Mouse (Mus musculus) kidney, postnatal 14 days (tissue): ENCODE measurements around the gene 1700013F07Rik.
"Not testable (repeated sequence)": the region's sequence is repeated elsewhere in the genome, so short reads cannot be mapped to it uniquely, and the experiment has no call there.

Experiments
- DNase-seq: peaks from one replicate; pipeline ENCODE4 v3.0.0; 2022; ENCODE audit warnings: mixed read lengths

The 1700013F07Rik gene

DNA sequence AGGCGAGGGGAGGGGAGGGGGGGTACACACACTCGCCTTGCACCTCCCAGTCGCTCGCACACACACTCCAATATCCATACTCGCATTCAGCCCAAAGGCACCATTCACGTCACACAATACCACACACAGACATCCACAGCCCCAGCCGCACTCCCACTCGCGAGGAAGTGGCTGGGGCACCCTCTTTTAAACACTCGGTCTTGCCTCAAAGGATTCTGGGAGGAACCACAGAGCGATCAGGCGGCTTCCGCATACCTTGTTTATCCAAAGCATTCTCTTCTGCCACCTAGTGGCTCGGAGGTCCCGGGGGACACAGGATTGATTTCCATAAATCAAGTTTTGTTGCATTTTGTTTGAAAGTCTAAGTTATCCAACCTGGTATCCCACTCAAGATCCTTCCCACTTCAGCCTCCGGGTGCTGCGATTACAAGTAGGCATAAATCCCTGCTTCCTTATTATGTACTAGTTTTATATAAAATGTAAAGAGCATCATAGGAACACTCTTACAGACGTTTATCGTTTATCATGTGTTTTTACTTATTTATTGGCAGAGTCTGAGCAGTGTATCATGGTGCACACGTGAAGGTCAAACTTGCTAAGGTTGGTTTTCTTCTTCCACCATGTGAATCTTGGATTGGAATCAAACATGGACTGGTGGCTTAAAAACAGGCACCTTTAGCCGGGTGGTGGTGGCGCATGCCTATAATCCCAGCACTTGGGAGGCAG, 20.8 kb downstream of the 1700013F07Rik start:
- peak; percentile 95 for DNase-seq

GRCm38 (mm10) chr3:108557888-108558287, 23.9 kb downstream of the 1700013F07Rik start:
- no peak for DNase-seq

DNA sequence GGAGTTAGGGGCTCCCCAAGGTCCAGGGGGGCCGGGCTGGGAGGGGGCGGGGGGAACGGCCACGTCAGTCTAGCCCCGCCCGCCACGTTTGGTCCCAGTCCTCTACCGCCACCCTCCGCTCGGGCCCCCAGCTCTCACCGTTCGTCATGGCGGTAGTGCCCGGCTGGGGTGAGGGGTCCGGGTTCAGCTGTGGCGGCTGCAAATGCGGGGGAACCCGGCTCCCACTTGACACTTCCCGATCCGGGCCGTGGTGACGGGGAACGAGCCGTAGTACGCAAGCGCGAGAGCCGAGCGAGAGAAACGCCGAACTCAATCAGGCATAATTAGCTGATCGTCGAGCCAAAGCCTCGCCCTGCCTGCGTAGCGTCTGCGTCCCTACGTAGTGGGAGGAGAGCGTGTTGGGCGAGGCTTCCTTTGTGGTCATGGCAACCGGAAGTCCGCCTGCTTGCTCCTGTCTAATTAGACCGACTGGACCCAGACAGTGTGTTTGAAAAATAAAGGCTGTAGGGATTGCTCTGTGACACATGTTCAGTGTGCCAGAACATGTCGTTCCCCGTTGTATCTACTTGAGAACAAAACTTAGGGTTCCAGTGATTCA, 28.3 kb downstream of the 1700013F07Rik start, which contains the start of gene Tmem167b:
Gene Tmem167b, minus strand, starts transcription at position 334 of the 598 bp plus-strand sequence.
- peak; percentile 99 for DNase-seq

DNA sequence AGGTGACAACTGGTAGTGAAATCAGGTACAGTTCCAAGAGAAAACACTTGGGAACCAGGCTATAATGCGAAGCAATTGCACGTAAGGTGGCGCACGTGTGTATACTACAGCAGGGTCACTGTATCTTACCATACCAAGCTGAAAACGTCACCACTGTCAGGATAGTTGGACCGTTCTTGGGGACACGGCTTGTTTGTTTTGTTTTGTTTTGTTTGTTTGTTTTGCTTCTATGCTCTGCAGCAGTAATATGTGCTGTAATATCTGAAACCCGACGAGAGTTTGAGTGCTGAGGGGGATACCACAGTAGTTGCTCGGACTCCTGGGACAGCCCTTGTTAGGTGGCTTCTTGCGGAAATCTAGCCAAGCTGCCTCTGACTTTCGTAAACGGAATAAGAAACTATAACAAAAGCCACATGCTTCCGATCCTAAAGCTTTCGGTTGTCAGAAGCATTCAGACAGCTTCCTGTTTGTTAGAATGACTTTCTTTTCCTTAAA, 28.9 kb downstream of the 1700013F07Rik start:
- DNase-seq = no peak

DNA sequence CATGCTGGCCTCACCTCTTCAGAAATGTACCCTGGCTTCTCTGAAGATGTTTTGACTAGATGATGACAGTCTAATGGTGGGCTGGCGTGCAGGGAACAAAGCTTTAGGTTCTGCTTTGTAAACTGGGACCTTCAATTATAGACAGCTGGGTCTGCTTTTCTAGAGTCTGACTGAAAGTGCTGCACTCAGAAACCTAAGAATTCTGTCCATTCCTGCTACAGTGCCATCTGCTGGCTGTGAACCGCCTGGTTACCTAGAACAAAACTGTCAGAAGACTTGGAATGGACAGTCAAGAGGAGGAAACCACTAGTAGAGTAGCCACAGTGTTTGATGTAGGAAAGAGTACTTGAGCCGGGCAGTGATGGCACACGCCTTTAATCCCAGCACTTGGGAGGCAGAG, 29.4 kb downstream of the 1700013F07Rik start:
- peak; percentile 89 for DNase-seq

GRCm38 (mm10) chr3:108567990-108568877, 34.3 kb downstream of the 1700013F07Rik start:
- DNase-seq = no peak

- not testable (repeated sequence) for DNase-seq
Measured at GRCm38 (mm10) chr3:108569636-108570035, 35.7 kb downstream of the 1700013F07Rik start.

GRCm38 (mm10) chr3:108570813-108571212, 36.9 kb downstream of the 1700013F07Rik start:
- no peak for DNase-seq

GRCm38 (mm10) chr3:108571443-108572294, 37.7 kb downstream of the 1700013F07Rik start, which contains the start of gene Taf13:
TSS of gene Taf13 (plus strand) at chr3:108571698.
- DNase-seq = peak; percentile 98

GRCm38 (mm10) chr3:108572309-108573010, 38.5 kb downstream of the 1700013F07Rik start:
- no peak for DNase-seq

DNA sequence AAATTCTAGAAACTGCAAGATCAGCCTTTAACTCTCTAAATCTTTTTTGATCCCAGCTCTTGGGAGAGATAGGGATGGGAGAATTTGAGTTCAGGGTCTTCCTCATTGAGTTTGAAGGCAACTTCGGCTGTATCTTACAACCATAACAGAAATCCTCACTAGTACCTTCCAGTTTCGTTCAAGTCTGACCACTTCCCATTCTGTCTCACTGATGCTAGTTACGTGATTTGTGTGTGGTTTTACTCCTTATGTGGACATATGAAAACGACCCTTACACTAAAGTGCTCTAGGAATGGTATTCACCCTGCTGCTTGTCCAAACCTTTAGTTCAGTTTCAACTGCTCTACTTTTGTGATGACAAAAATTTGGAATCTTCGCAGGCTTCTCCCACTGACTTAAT, 40.1 kb downstream of the 1700013F07Rik start:
- DNase-seq = no peak

GRCm38 (mm10) chr3:108584580-108584979, 50.6 kb downstream of the 1700013F07Rik start:
- DNase-seq = no peak

DNA sequence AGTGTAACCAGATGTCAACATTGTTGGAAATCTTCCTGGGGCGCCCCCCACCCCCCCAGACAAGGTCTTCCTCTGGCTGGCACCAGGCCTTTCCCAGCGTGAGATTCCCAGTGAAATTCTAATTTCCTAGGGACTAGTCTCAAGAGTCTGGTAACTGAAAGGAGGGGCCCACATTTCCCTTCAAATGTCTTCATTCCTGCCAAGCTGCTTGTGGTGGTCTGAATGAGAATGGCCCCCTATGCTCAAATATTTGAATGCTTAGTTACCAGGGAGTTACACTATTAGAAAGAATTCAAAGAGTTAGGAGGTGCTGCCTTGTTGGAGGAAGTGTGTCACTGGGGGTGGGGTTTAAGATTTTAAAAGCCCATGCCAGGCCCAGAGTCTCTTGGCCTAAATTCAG, 54.5 kb downstream of the 1700013F07Rik start:
- no peak for DNase-seq

DNA sequence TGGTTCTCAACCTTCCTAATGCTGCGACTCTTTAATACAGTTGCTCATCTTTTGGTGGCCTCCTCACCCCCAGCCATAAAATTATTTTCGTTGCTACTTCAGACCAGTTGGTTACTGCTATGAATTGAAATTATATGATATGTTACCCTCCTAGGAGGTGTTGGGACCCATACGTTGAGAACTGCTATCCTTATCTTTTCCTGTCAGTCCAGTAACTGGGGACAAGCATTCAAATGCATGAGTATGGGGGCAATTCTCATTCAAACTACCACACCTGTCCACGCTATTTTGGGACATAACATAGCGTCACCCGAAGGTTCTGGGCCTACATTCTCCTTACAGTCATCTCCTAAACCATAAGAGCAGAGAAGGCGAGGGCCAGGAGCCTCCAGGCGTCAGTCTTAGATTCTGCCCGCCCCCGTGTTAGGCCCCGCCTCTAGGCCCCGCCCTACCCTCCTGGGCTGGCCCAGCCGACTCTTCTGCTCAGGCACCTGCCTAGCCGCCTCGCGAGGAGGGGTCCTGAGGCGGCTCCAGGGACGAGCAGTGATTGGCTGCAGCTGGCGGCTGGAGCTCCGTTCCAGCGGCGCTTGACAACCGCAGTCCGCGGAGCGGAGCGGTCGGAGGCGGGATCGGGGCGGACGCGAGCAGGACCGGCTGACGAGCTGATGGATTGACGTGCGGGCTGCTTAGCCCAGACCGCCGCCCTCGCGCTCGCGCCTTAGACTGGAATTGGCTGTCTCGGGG, 57.0 kb downstream of the 1700013F07Rik start, which contains the start of gene Wdr47:
Gene Wdr47, plus strand, starts transcription at position 494 of the 744 bp plus-strand sequence.
- DNase-seq = peak; percentile 98

GRCm38 (mm10) chr3:108591530-108592522, 57.9 kb downstream of the 1700013F07Rik start:
- no peak for DNase-seq
